Mouse (Mus musculus): Measurements from ENCODE around the gene Pnma1. TPM values are rescaled to one million over a fixed set of nuclear protein-coding genes. Genes with fewer than 3 reads are reported as not detected.

The Pnma1 gene
- polyA plus RNA-seq, 1 experiment from 2014 or later: 0.14 TPM

DNA sequence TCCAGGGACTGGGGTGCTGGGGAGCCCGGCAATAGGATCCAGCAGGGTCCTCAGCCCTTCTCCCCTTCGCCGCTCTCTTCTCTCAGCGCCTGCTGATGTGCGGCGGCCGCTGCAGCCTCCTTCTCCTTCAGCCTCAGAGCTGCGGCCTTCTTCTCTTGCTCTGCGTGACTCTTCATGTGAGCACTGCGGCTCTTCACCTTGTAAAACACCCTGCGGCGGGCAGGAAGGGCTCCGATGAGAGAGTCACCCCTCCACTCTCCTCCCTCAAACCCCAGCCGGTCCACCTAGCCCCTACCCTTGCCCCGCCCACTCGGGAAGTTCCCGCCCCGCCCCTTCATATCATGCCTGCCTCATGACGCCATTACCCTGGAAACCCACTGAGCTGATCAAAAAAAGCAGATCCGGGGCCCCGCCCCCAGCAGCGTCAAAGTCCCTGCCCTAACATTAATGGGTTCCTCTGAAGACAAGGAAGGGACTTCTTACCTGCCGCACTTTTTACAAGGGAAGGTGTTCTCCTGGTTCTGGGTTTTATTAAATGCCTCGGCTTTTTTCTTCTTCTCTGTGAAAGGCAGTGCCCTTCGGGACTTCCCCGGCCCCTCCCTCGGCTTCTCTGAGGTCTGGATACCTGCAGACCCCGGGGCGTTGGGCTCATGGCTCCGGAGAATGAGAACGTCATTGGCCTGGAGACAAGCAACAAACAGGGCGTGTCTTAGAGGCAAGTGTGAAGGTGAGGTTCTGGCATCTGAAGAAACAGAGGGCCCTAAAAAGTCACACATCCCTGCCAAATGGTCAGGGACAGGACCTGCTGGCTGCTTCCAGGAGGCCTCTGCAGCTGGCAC is 4.3 kb upstream of the Pnma1 start:
- peaks cover 44% of the 10 kb centered on the region for H3K36me3 ChIP-seq (ENCODE audit: control insufficient read depth, insufficient read depth)
- H3K4me2 ChIP-seq (ENCODE audit: low read depth, low read length): peak overlapping the region; percentile 57
- H3K4me3 ChIP-seq (ENCODE audit: low read depth, low read length): peak overlapping the region; percentile 62
- H3K27ac ChIP-seq (ENCODE audit: low read length): peak overlapping the region; percentile 88
- no peaks in the 10 kb centered on the region for H3K9me3 ChIP-seq (replicated peaks; ENCODE audit: control insufficient read depth, low read length)
- H3K4me1 ChIP-seq (ENCODE audit: control insufficient read depth, low read depth, low read length): peaks cover 61% of the 10 kb centered on the region
- WGBS (ENCODE audit: insufficient replicate concordance): 69% methylated on average over 32 of the region's 32 CpGs
- peak; percentile 37 for ATAC-seq (ENCODE audit: low read depth)
- H3K27me3 ChIP-seq (ENCODE audit: control insufficient read depth, insufficient read depth, low read depth, low read length): no peaks in the 10 kb centered on the region
- peak overlapping the region; percentile 66 for H3K9ac ChIP-seq (ENCODE audit: low read depth, low read length)

DNA sequence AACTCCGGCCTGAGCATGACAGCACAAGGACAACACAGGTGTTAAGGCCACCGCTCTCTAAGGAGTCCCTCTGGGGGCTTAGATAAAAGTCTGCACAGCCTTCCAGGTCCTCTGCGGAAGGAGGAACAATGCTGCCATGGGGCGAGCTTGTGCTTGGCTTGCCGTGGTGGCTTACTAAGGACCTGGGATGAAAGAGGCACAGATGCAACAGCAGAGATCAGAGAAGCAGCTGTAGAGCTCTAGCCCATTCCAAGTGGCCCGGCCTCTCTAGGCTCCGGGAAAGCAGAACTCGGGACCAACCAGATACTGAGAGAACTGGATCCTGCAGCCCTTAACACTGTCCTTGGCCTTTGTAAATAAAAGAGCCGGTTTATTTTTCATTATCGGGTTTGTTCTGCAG is 3.6 kb upstream of the Pnma1 start:
- Histone ChIP-seq H3K27me3 (ENCODE audit: control insufficient read depth, insufficient read depth, low read depth, low read length) (no peaks in the 10 kb centered on the region), H3K27ac (ENCODE audit: low read length) (peak overlapping the region; percentile 88), H3K4me3 (ENCODE audit: low read depth, low read length) (peak overlapping the region; percentile 62), H3K9me3 (replicated peaks; ENCODE audit: control insufficient read depth, low read length) (no peaks in the 10 kb centered on the region), H3K4me2 (ENCODE audit: low read depth, low read length) (peak overlapping the region; percentile 57), H3K4me1 (ENCODE audit: control insufficient read depth, low read depth, low read length) (peaks cover 64% of the 10 kb centered on the region), H3K9ac (ENCODE audit: low read depth, low read length) (peak overlapping the region; percentile 66), H3K36me3 (ENCODE audit: control insufficient read depth, insufficient read depth) (peaks cover 37% of the 10 kb centered on the region)
- no peak for ATAC-seq (ENCODE audit: low read depth)
- 65% methylated on average over 10 of the region's 10 CpGs for WGBS (ENCODE audit: insufficient replicate concordance)

DNA sequence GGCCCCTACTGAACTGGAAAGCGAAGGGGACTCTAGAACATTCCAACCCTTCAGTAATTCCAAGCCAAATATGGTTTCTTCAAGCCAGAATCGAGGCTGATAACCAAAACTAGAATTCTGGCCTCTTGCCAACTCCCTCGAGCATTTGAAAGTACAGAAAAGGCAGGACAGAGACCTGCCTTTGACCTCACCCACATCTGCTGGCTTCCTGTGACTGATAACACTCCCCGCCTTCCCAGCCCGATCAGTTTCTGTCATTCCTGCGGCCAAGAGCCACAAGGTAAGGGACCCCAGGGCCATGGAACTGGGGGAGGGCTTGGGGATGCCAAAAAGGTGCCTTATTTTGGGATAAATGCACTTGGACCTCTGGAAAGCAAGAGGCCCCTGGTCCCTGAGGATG is 2.7 kb upstream of the Pnma1 start:
- Histone ChIP-seq H3K4me1 (ENCODE audit: control insufficient read depth, low read depth, low read length) (peaks cover 64% of the 10 kb centered on the region), H3K9me3 (replicated peaks; ENCODE audit: control insufficient read depth, low read length) (no peaks in the 10 kb centered on the region), H3K36me3 (ENCODE audit: control insufficient read depth, insufficient read depth) (peaks cover 28% of the 10 kb centered on the region), H3K9ac (ENCODE audit: low read depth, low read length) (peak overlapping the region; percentile 66), H3K27ac (ENCODE audit: low read length) (peak overlapping the region; percentile 88), H3K4me2 (ENCODE audit: low read depth, low read length) (peak overlapping the region; percentile 57), H3K4me3 (ENCODE audit: low read depth, low read length) (peak overlapping the region; percentile 62), H3K27me3 (ENCODE audit: control insufficient read depth, insufficient read depth, low read depth, low read length) (no peaks in the 10 kb centered on the region)
- WGBS (ENCODE audit: insufficient replicate concordance): 14% methylated on average over 6 of the region's 6 CpGs
- ATAC-seq (ENCODE audit: low read depth): peak; percentile 88

DNA sequence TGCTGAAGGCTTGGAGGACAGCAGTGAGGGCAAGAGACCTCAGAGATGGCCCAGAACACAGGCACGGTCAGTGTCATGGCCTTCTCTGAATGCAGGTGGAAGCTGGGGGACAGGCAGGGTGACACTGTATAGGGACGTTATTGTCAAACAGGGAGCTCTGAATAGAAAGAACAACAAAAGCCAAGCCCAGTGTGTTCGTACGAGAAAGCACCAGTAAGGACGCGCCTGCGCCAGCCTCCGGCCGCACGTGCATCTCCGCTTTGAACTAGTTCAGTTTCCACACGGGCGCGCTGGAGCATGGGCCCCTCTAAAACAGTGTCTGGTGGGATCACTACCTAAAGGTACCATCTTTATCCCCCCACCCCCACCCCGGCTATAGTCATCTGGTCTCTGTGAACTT is 1.7 kb upstream of the Pnma1 start:
- WGBS (ENCODE audit: insufficient replicate concordance): 90% methylated on average over 15 of the region's 15 CpGs
- Histone ChIP-seq H3K4me1 (ENCODE audit: control insufficient read depth, low read depth, low read length) (peaks cover 64% of the 10 kb centered on the region), H3K9me3 (replicated peaks; ENCODE audit: control insufficient read depth, low read length) (no peaks in the 10 kb centered on the region), H3K27me3 (ENCODE audit: control insufficient read depth, insufficient read depth, low read depth, low read length) (no peaks in the 10 kb centered on the region), H3K4me2 (ENCODE audit: low read depth, low read length) (no peak overlapping the region), H3K27ac (ENCODE audit: low read length) (peak overlapping the region; percentile 88), H3K36me3 (ENCODE audit: control insufficient read depth, insufficient read depth) (peaks cover 21% of the 10 kb centered on the region), H3K4me3 (ENCODE audit: low read depth, low read length) (no peak overlapping the region), H3K9ac (ENCODE audit: low read depth, low read length) (peak overlapping the region; percentile 66; the same call in 1 of the 2 replicates)
- no peak for ATAC-seq (ENCODE audit: low read depth)

DNA sequence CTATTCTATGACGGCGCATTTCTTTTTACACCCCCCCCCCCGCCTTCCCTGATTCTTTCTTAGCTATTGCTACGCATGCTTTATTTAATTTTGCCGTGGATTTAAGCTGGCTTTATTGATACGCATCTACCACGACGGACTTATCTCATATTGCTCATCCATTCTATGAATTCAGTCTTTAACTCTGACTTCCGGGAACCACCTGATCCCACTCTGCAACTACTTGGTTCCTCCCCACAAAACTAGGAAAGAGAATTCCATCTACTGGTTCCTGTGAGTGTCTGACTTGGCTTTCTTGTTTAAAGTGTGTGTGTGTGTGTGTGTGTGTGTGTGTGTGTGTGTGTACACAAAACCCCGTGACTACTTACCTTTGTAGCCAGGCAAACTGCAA is 328 bp upstream of the Pnma1 start:
- Histone ChIP-seq H3K9me3 (replicated peaks; ENCODE audit: control insufficient read depth, low read length) (no peaks in the 10 kb centered on the region), H3K27ac (ENCODE audit: low read length) (peak overlapping the region; percentile 51), H3K4me1 (ENCODE audit: control insufficient read depth, low read depth, low read length) (peaks cover 60% of the 10 kb centered on the region), H3K27me3 (ENCODE audit: control insufficient read depth, insufficient read depth, low read depth, low read length) (no peaks in the 10 kb centered on the region), H3K4me2 (ENCODE audit: low read depth, low read length) (peak overlapping the region; percentile 87), H3K4me3 (ENCODE audit: low read depth, low read length) (peak overlapping the region; percentile 58), H3K9ac (ENCODE audit: low read depth, low read length) (peak overlapping the region; percentile 46), H3K36me3 (ENCODE audit: control insufficient read depth, insufficient read depth) (peaks cover 14% of the 10 kb centered on the region)
- WGBS (ENCODE audit: insufficient replicate concordance): 20% methylated on average over 10 of the region's 10 CpGs
- ATAC-seq (ENCODE audit: low read depth): no peak

DNA sequence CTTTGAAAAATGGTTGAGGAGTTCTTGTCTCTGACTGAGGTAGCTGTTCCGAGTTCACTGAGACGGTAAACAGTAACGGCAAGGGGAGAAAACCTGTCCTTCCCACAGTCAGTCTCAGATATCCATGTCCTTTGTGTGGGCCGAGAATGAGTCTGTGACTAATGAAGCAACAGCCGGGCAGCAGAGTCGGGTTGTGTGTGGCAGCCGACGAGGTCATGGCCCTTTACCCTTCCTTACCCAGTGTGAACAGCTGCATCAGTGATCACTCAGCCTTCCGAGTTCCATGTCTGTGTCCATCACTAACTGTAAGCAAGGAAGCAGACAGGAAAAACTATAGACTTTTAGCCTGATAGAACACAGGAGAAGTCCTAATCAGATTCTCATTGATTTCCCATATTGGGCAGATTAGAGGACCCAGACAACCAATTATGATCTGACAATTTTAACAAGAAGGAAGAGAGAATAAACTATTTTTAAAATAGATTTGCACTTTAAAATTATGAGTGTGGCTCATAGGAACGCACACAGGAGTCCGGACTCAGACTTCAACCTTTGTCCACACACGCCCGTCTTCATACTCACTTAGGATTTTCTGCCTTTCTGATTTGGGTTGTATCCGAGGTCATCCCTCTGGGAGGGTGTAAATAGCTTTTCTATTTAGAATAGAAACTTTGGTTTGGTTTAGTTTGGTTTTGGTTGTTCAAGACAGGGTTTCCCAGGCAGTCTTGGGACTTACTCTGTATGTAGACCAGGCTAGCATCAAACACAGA is 5.8 kb downstream of the Pnma1 start:
- Histone ChIP-seq H3K36me3 (ENCODE audit: control insufficient read depth, insufficient read depth) (no peaks in the 10 kb centered on the region), H3K27me3 (ENCODE audit: control insufficient read depth, insufficient read depth, low read depth, low read length) (no peaks in the 10 kb centered on the region), H3K4me3 (ENCODE audit: low read depth, low read length) (no peak overlapping the region), H3K9ac (ENCODE audit: low read depth, low read length) (no peak overlapping the region), H3K4me2 (ENCODE audit: low read depth, low read length) (no peak overlapping the region), H3K9me3 (replicated peaks; ENCODE audit: control insufficient read depth, low read length) (no peaks in the 10 kb centered on the region), H3K27ac (ENCODE audit: low read length) (no peak overlapping the region), H3K4me1 (ENCODE audit: control insufficient read depth, low read depth, low read length) (peaks cover 1% of the 10 kb centered on the region)
- ATAC-seq (ENCODE audit: low read depth): no peak
- WGBS (ENCODE audit: insufficient replicate concordance): 75% methylated on average over 14 of the region's 14 CpGs

DNA sequence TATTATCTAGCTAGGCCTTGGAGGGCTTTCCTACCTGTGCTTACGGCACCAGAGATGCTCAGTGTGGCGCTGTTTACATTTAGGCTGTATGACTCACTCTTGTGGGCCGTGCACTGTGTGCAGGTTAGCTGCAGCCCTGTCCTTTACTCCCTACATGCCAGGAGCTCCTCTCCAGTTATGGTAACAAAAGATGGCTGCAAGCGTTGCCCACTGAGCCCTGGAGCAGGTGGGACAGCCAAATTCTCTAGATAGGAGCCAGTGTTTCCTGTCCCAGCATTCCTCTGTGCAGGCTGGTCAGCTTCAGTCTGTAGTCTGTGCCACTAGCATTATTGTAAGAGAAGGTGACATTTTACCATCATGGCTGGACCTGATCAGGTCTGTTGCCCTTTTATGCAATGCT is 7.0 kb downstream of the Pnma1 start:
- Histone ChIP-seq H3K4me3 (ENCODE audit: low read depth, low read length) (no peak overlapping the region), H3K9me3 (replicated peaks; ENCODE audit: control insufficient read depth, low read length) (no peaks in the 10 kb centered on the region), H3K4me2 (ENCODE audit: low read depth, low read length) (no peak overlapping the region), H3K36me3 (ENCODE audit: control insufficient read depth, insufficient read depth) (no peaks in the 10 kb centered on the region), H3K9ac (ENCODE audit: low read depth, low read length) (no peak overlapping the region), H3K4me1 (ENCODE audit: control insufficient read depth, low read depth, low read length) (no peaks in the 10 kb centered on the region), H3K27ac (ENCODE audit: low read length) (no peak overlapping the region), H3K27me3 (ENCODE audit: control insufficient read depth, insufficient read depth, low read depth, low read length) (no peaks in the 10 kb centered on the region)
- 72% methylated on average over 4 of the region's 4 CpGs for WGBS (ENCODE audit: insufficient replicate concordance)
- no peak for ATAC-seq (ENCODE audit: low read depth)

DNA sequence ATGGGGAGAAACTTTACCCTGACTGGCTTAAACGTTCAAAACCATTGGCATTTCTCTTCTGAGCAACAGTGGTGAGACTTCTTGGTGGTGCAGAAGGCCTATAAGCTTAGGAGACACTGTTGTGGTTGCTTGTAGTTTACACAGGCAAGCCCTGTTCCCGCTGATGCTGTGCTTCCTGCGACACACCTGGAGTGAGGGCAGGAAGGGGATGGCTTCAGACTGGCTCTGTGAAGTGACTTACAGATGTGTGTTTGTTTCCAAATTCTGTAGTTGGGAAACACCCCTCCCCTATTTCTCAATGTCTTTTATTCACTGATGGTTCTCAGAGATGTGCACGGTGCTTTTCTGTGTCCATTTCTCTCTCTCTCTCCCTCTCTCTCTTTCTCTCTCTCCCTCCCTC is 8.2 kb downstream of the Pnma1 start:
- no peak overlapping the region for H3K4me2 ChIP-seq (ENCODE audit: low read depth, low read length)
- H3K27ac ChIP-seq (ENCODE audit: low read length): no peak overlapping the region
- no peaks in the 10 kb centered on the region for H3K4me1 ChIP-seq (ENCODE audit: control insufficient read depth, low read depth, low read length)
- no peak for ATAC-seq (ENCODE audit: low read depth)
- H3K4me3 ChIP-seq (ENCODE audit: low read depth, low read length): no peak overlapping the region
- WGBS (ENCODE audit: insufficient replicate concordance): 60% methylated on average over 4 of the region's 4 CpGs
- H3K27me3 ChIP-seq (ENCODE audit: control insufficient read depth, insufficient read depth, low read depth, low read length): no peaks in the 10 kb centered on the region
- H3K36me3 ChIP-seq (ENCODE audit: control insufficient read depth, insufficient read depth): no peaks in the 10 kb centered on the region
- no peak overlapping the region for H3K9ac ChIP-seq (ENCODE audit: low read depth, low read length)
- H3K9me3 ChIP-seq (replicated peaks; ENCODE audit: control insufficient read depth, low read length): no peaks in the 10 kb centered on the region

DNA sequence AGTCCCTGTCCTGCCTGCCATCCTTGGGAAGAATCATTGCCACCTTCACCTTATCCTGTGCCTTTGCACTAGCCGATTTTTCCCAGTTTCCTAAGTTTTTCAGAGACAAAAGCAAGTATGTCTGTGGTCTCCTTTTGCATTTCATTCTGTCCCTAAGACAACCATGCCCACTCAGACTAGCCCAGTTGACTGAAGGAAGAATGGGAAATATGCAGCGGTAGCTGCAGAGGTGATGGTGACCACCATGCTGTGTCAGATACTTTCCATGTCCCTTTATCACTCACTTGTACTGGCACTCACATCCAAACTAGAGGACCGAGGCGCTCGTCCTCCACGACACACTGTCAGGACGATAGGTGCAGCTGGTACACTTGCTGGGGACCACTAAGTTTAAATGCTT is 11.2 kb downstream of the Pnma1 start:
- WGBS (ENCODE audit: insufficient replicate concordance): 85% methylated on average over 7 of the region's 7 CpGs
- H3K36me3 ChIP-seq (ENCODE audit: control insufficient read depth, insufficient read depth): no peaks in the 10 kb centered on the region
- no peaks in the 10 kb centered on the region for H3K9me3 ChIP-seq (replicated peaks; ENCODE audit: control insufficient read depth, low read length)
- ATAC-seq (ENCODE audit: low read depth): no peak
- no peak overlapping the region for H3K27ac ChIP-seq (ENCODE audit: low read length)
- H3K4me2 ChIP-seq (ENCODE audit: low read depth, low read length): no peak overlapping the region
- H3K9ac ChIP-seq (ENCODE audit: low read depth, low read length): no peak overlapping the region
- no peaks in the 10 kb centered on the region for H3K4me1 ChIP-seq (ENCODE audit: control insufficient read depth, low read depth, low read length)
- no peaks in the 10 kb centered on the region for H3K27me3 ChIP-seq (ENCODE audit: control insufficient read depth, insufficient read depth, low read depth, low read length)
- H3K4me3 ChIP-seq (ENCODE audit: low read depth, low read length): no peak overlapping the region
